7 mouse cellular contexts compared by ENCODE assay signal in genomic region chr7:127770039-127770905, GRCm38 (mm10). TPM values are rescaled to one million over a fixed set of nuclear protein-coding genes. Genes with fewer than 3 reads are reported as not detected.
DNase-seq lines count a peak whose midpoint lies in the region; ATAC-seq and TF ChIP-seq lines count a peak whose summit lies in the region.

No protein-coding gene starts in this region.

- 3% methylated on average over 27 of the region's 27 CpGs for WGBS in spleen, adult 2 months
- WGBS in hindbrain, embryonic 12.5 days: 4% methylated on average over 27 of the region's 27 CpGs

- no peaks in the 10 kb centered on the region for H3K9me3 ChIP-seq in hindbrain, embryonic 12.5 days (replicated peaks)
- H3K9me3 ChIP-seq in megakaryocyte, embryonic 14.5 days: no peaks in the 10 kb centered on the region

- H3K9ac ChIP-seq in hindbrain, embryonic 12.5 days: peak overlapping the region; percentile 74

- no peaks in the 10 kb centered on the region for H3K27me3 ChIP-seq in spleen, adult 2 months (ENCODE audit: control insufficient read depth, insufficient read depth, low read length)
- no peaks in the 10 kb centered on the region for H3K27me3 ChIP-seq in hindbrain, embryonic 12.5 days
- H3K27me3 ChIP-seq in megakaryocyte, embryonic 14.5 days (replicated peaks): no peaks in the 10 kb centered on the region

- no peak for DNase-seq in spleen, adult 2 months (ENCODE audit: low read depth in 1 of 2, low spot score in 2 of 2)
- DNase-seq in spleen, postnatal 4 days (ENCODE audit: low spot score in 2 of 2): no peak
- peak; percentile 46 for DNase-seq in embryo, embryonic 11 days
- DNase-seq in frontal cortex, adult 2 months (ENCODE audit: extremely low spot score in 1 of 2, low spot score in 1 of 2): no peak
- DNase-seq in layer of hippocampus, adult 9-11 months: no peak

- peak overlapping the region; percentile 93 for H3K27ac ChIP-seq in spleen, adult 2 months (ENCODE audit: insufficient read depth, low read length)
- H3K27ac ChIP-seq in hindbrain, embryonic 12.5 days: peak overlapping the region; percentile 77

- TF ChIP-seq CTCF in spleen, adult 2 months (IDR thresholded peaks at IDR 0.05; ENCODE audit: extremely low read depth, insufficient read depth, insufficient read length, insufficient replicate concordance): no peak

- no peak for TF ChIP-seq POLR2A in spleen, adult 2 months (IDR thresholded peaks at IDR 0.05; ENCODE audit: low read depth, low read length)

- peak overlapping the region; percentile 80 for H3K4me2 ChIP-seq in hindbrain, embryonic 12.5 days (replicated peaks)

- no peaks in the 10 kb centered on the region for H3K36me3 ChIP-seq in spleen, adult 2 months (ENCODE audit: control insufficient read depth, insufficient read depth, low read length)
- H3K36me3 ChIP-seq in hindbrain, embryonic 12.5 days: peaks cover 31% of the 10 kb centered on the region
- H3K36me3 ChIP-seq in megakaryocyte, embryonic 14.5 days (replicated peaks; ENCODE audit: low read length): peaks cover 54% of the 10 kb centered on the region

- peaks cover 3% of the 10 kb centered on the region; the same call in 1 of the 2 replicates for H3K4me1 ChIP-seq in spleen, adult 2 months (ENCODE audit: control insufficient read depth, insufficient read depth, insufficient read length)
- peaks cover 30% of the 10 kb centered on the region for H3K4me1 ChIP-seq in hindbrain, embryonic 12.5 days
- H3K4me1 ChIP-seq in megakaryocyte, embryonic 14.5 days: peaks cover 72% of the 10 kb centered on the region

- peak overlapping the region; percentile 95 for H3K4me3 ChIP-seq in spleen, adult 2 months (ENCODE audit: extremely low read depth, insufficient read depth, insufficient read length)
- peak overlapping the region; percentile 51 for H3K4me3 ChIP-seq in hindbrain, embryonic 12.5 days
- peak overlapping the region; percentile 97 for H3K4me3 ChIP-seq in megakaryocyte, embryonic 14.5 days (replicated peaks)

- peak; percentile 33 for ATAC-seq in hindbrain, embryonic 12.5 days (ENCODE audit: low FRiP score)

RNA-seq across cellular contexts. Expression of gene Orai3, which starts 0.7 kb away (rescaled TPM):
- polyA plus RNA-seq in spleen, adult 2 months (2012; rRNA removed): 50.3 and 62.9 TPM in 2 replicates
- polyA plus RNA-seq in hindbrain, embryonic 12.5 days (2016; fragmentation: Nextera tagmentation; extraction: Ambion mirVana): 9.6 and 10.0 TPM in 2 replicates
- polyA plus RNA-seq in megakaryocyte, embryonic 14.5 days (2012; ENCODE audit: insufficient read depth, low replicate concordance): 27.3 and 62.4 TPM in 2 replicates
- polyA plus RNA-seq in frontal cortex, adult 2 months (2012; rRNA removed): 19.9 and 20.6 TPM in 2 replicates

RNA-seq across cellular contexts. Expression of gene Setd1a, which starts 6.2 kb away (rescaled TPM):
- polyA plus RNA-seq in spleen, adult 2 months (2012; rRNA removed): 13.9 and 14.9 TPM in 2 replicates
- polyA plus RNA-seq in hindbrain, embryonic 12.5 days (2016; fragmentation: Nextera tagmentation; extraction: Ambion mirVana): 19.8 and 23.4 TPM in 2 replicates
- 32.9 and 47.6 TPM in 2 replicates for polyA plus RNA-seq in megakaryocyte, embryonic 14.5 days (2012; ENCODE audit: insufficient read depth, low replicate concordance)
- 20.2 and 21.8 TPM in 2 replicates for polyA plus RNA-seq in frontal cortex, adult 2 months (2012; rRNA removed)

RNA-seq across cellular contexts. Expression of gene Gm49388, which starts 15.1 kb away (rescaled TPM):
- not detected in 2 replicates for polyA plus RNA-seq in spleen, adult 2 months (2012; rRNA removed)
- polyA plus RNA-seq in hindbrain, embryonic 12.5 days (2016; fragmentation: Nextera tagmentation; extraction: Ambion mirVana): not detected in 2 replicates
- not detected in 2 replicates for polyA plus RNA-seq in megakaryocyte, embryonic 14.5 days (2012; ENCODE audit: insufficient read depth, low replicate concordance)
- polyA plus RNA-seq in frontal cortex, adult 2 months (2012; rRNA removed): 0.06 TPM in 1 of 2 replicates, not detected in the other

RNA-seq across cellular contexts. Expression of gene Fbxl19, which starts 25.9 kb away (rescaled TPM):
- polyA plus RNA-seq in spleen, adult 2 months (2012; rRNA removed): 17.4 and 23.6 TPM in 2 replicates
- 10.7 and 11.4 TPM in 2 replicates for polyA plus RNA-seq in hindbrain, embryonic 12.5 days (2016; fragmentation: Nextera tagmentation; extraction: Ambion mirVana)
- 54.6 and 102 TPM in 2 replicates for polyA plus RNA-seq in megakaryocyte, embryonic 14.5 days (2012; ENCODE audit: insufficient read depth, low replicate concordance)
- 58.3 and 62.6 TPM in 2 replicates for polyA plus RNA-seq in frontal cortex, adult 2 months (2012; rRNA removed)

RNA-seq across cellular contexts. Expression of gene Hsd3b7, which starts 30.1 kb away (rescaled TPM):
- 22.7 and 23.6 TPM in 2 replicates for polyA plus RNA-seq in spleen, adult 2 months (2012; rRNA removed)
- 8.6 and 8.8 TPM in 2 replicates for polyA plus RNA-seq in hindbrain, embryonic 12.5 days (2016; fragmentation: Nextera tagmentation; extraction: Ambion mirVana)
- polyA plus RNA-seq in megakaryocyte, embryonic 14.5 days (2012; ENCODE audit: insufficient read depth, low replicate concordance): 13.9 and 53.3 TPM in 2 replicates
- polyA plus RNA-seq in frontal cortex, adult 2 months (2012; rRNA removed): 15.7 and 17.3 TPM in 2 replicates
